Mouse (Mus musculus): ENCODE measurements around the gene Rgs5. TPM values are rescaled to one million over a fixed set of nuclear protein-coding genes. Genes with fewer than 3 reads are reported as not detected.

Rgs5 gene
- total and polyA plus RNA-seq, 3 experiments, result 123 to 305 (median 286) TPM

DNA sequence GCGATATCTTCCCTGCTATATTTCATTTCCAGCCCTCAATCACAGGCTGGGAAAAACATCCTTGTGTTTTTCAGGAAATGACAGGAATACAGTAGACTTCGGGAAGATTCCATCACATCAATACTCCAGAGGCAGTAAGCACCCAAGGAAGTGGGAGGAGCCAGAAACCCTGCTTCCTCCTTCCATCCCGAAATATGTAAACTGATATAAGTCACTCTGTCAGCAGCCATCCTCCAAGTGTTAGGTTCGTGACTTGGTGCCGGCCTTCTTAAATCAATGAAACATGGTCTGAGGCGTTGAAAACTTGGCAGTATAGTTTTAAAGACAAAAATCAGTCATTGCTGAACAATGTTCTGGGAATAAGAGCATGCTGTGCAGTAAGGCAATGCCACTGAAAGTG lies 80.8 kb downstream of the Rgs5 start:
- intact Hi-C loops (cut with DNase I), result no loop called here
- DNase-seq, result no peak
- Histone ChIP-seq H3K79me2 (replicated peaks; ENCODE audit: control insufficient read depth, insufficient read depth, low read length) (no peaks in the 10 kb centered on the region), H3K4me3 (no peak overlapping the region), H3K36me3 (ENCODE audit: control insufficient read depth, insufficient read depth, low read length) (no peaks in the 10 kb centered on the region), H3K9ac (ENCODE audit: low read depth, low read length) (no peak overlapping the region), H3K27ac (peak overlapping the region; percentile 54), H3K27me3 (ENCODE audit: control insufficient read depth, insufficient read depth, low read length) (no peaks in the 10 kb centered on the region), H3K4me1 (ENCODE audit: control insufficient read depth, insufficient read depth, low read length) (no peaks in the 10 kb centered on the region)
- TF ChIP-seq POLR2A (IDR thresholded peaks at IDR 0.05; ENCODE audit: insufficient read depth, low read depth, low read length) (no peak), CTCF (IDR thresholded peaks at IDR 0.05) (no peak), EP300 (IDR thresholded peaks at IDR 0.05; ENCODE audit: insufficient read depth, low read depth, low read length) (no peak)
- 58% methylated on average over 6 of the region's 6 CpGs for WGBS

DNA sequence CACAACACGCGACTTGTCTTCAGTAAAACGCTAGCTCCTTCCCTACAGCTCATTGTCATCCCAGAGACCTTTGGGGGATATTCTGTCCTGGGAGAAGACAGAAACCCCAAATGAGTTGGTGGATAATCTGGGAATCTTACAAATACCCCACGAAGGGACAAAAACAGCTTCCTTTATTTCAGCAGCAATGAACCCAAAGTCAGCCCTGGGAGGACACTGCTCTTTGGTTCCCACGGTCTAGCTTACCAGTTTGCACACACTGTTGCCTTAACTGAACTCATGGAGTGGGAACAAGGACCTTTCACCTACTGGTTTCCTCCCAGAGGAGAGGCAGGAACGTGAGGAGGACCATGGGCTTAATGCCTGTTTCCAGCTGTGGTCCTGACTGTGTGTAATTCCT lies 81.9 kb downstream of the Rgs5 start:
- Histone ChIP-seq H3K9ac (ENCODE audit: low read depth, low read length) (no peak overlapping the region), H3K36me3 (ENCODE audit: control insufficient read depth, insufficient read depth, low read length) (no peaks in the 10 kb centered on the region), H3K79me2 (replicated peaks; ENCODE audit: control insufficient read depth, insufficient read depth, low read length) (no peaks in the 10 kb centered on the region), H3K27me3 (ENCODE audit: control insufficient read depth, insufficient read depth, low read length) (no peaks in the 10 kb centered on the region), H3K4me3 (no peak overlapping the region), H3K4me1 (ENCODE audit: control insufficient read depth, insufficient read depth, low read length) (no peaks in the 10 kb centered on the region), H3K27ac (peak overlapping the region; percentile 58)
- TF ChIP-seq CTCF (IDR thresholded peaks at IDR 0.05), result no peak
- TF ChIP-seq EP300 (IDR thresholded peaks at IDR 0.05; ENCODE audit: insufficient read depth, low read depth, low read length), result no peak
- no peak for TF ChIP-seq POLR2A (IDR thresholded peaks at IDR 0.05; ENCODE audit: insufficient read depth, low read depth, low read length)
- 68% methylated on average over 6 of the region's 6 CpGs for WGBS
- intact Hi-C loops (cut with DNase I), result no loop called here
- DNase-seq, result peak in 1 of 2 experiments; percentile 48

DNA sequence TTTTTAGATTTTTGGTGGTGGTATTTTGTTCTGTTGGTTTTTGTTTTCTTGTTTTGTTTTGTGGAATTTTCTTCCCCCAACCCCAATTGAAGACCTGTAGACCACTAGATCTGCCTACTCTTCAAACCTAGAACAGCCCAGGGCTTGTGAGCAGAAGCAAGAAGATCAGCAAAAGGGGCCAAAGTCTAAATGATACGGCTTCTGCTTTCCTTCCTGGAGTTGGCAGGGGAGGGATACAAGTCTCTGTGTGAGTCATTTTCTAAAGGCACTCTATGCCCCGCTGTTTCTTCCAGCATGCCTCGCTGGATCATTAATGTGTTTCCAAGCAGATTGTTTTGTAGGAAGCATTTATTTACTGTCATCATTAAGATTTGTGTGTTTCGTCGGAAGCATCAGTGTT lies 85.8 kb downstream of the Rgs5 start:
- H3K9ac ChIP-seq (ENCODE audit: low read depth, low read length), result no peak overlapping the region
- no peak overlapping the region for H3K4me3 ChIP-seq
- no peak overlapping the region for H3K27ac ChIP-seq
- H3K79me2 ChIP-seq (replicated peaks; ENCODE audit: control insufficient read depth, insufficient read depth, low read length), result no peaks in the 10 kb centered on the region
- H3K4me1 ChIP-seq (ENCODE audit: control insufficient read depth, insufficient read depth, low read length), result no peaks in the 10 kb centered on the region
- no peaks in the 10 kb centered on the region for H3K36me3 ChIP-seq (ENCODE audit: control insufficient read depth, insufficient read depth, low read length)
- WGBS, result 82% methylated on average over 5 of the region's 5 CpGs
- H3K27me3 ChIP-seq (ENCODE audit: control insufficient read depth, insufficient read depth, low read length), result no peaks in the 10 kb centered on the region
- intact Hi-C loops (cut with DNase I), result loop anchor here (10.0 kb wide), 1 partner anchor 174 kb away; no protein-coding TSS in a partner anchor
- DNase-seq, result no peak
- no peak for TF ChIP-seq CTCF (IDR thresholded peaks at IDR 0.05)
- no peak for TF ChIP-seq POLR2A (IDR thresholded peaks at IDR 0.05; ENCODE audit: insufficient read depth, low read depth, low read length)
- TF ChIP-seq EP300 (IDR thresholded peaks at IDR 0.05; ENCODE audit: insufficient read depth, low read depth, low read length), result no peak

Other genes with a start within 250 kb of the Rgs5 start
- under 1 TPM; 0.13 to 0.25 TPM for gene Nuf2, start 124.0 kb upstream of the Rgs5 start, total RNA-seq (2021)
- gene Nuf2, start 124.0 kb upstream of the Rgs5 start, polyA plus RNA-seq (2012; rRNA removed), result 0.12 and 0.18 TPM in 2 replicates
- gene Rgs4, start 92.1 kb downstream of the Rgs5 start, total RNA-seq (2021), result 10 to 100 TPM; 12.4 to 16.1 TPM
- 7.3 and 19.2 TPM in 2 replicates for gene Rgs4, start 92.1 kb downstream of the Rgs5 start, polyA plus RNA-seq (2012; rRNA removed)